Mouse (Mus musculus) mature B cell (primary cell): ENCODE measurements around the gene Tkfc.

Source experiments
- in situ Hi-C: fragments of 300-500 bp; cut with MboI; formaldehyde crosslinking; loops from 2 replicates; pipeline ENCODE4 v1.14.3; 2019

The Tkfc gene

DNA sequence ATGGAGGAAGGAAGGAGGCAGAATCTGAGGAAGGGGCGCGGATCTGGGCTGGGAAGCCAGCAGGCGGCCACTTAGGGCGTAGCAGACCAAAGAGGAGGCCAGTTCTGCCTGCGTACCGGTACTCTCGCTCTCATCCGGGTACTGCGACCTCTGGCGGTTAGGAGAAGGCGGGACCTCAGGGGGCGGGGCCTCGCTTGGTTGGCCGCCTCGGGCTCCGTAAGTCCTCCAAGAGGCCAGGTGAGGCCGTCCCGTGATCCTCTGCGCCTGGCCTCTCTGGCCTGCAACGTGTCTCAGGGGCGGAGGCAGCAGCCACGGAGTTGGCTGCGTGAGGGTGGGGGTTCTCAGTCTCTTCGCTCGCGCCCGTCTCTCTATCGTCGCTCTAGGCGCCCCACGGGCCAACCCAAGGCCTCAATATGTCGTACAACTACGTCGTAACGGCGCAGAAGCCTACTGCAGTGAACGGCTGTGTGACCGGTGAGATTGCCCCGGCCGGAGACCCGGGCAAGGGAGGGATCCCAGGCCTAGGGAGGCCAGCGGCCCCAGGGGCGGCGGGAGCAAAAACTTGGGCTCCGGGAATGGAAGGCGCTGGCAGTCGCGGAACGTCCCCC is at the start of gene Tkfc, which contains the start of gene Ddb1:
Gene Tkfc, minus strand, starts transcription at position 362 of the 608 bp plus-strand sequence.
Gene Ddb1, plus strand, starts transcription at position 35 of the 608 bp plus-strand sequence.
- in situ Hi-C loops, result loop anchor here (5.0 kb wide), 1 partner anchor 53 kb away; no protein-coding TSS in a partner anchor

DNA sequence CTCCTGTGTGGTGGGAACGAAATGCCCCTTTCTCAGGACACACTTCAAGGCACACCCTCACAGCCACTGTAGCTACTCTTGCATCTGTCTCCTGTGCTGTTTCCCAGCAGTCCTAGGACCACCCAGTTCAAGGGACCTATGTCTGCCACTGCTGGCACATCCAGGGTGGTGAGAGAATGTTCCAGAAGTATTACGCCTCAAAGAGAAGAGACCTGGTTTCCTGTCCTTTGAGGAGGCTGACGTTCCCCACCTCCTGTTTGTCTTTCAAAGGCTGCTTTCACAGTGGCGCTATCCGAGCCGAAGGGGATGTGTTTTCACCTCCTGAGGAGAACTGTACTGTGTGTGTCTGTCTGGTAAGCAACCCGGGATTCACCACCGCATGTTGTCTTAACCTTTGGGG is 42.7 kb upstream of the Tkfc start:
- in situ Hi-C loops, result no loop called here

DNA sequence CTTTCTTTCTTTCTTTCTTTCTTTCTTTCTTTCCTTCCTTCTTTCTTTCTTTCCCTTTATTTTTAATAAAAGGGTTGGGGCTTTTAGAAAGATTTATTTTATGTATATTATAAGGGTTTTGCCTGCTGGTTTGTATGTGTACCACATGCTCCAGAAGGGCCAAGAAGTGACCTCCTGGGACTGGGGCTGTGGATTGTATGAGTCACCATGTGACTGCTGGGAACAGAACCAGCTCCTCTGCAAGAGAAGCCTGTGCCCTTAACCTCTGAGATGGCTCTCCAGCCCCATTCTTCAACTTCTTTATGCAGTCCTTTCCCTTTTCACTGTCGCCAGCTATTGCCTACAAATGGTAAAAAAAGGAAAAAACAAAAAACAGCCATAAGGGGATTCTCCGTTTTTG is 40.2 kb upstream of the Tkfc start:
- in situ Hi-C loops, result no loop called here

DNA sequence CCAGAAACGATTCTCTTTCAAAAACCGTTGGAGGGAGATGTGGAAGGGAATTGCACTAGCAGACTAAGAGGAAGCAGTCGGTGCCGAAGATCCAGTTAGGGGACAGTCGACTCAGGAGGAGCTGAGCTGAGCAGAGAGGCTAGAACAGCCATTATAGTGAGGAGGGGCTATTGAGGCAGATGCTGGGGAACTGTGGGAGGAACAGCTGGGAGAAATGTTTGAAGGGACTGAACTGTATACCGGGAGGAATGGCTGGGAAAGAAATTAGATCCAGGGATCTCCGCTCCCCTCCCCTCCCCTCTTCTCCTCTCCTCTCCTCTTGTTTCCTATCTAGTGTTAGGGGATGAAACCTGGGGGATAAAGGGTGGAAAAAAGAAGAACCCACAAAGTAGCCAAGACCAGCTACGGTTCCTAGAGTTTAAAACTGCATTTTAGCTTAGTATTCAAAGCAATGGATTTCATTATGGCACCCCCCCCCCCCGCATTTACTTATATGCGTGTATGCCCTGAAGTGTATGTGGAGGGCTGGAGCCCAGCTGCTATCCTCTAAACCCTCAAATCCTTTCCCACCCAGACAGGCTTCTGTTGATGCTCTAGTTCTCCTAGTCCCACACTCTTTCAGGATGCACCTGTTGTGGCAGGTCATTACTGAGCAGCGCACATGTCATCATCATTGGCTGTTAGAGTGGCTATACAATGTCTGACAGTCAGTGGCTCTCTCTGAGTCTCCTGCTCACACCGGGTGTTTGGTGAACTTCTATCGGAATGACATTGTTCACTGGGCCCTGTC is 35.3 kb upstream of the Tkfc start:
- in situ Hi-C loops, result no loop called here

DNA sequence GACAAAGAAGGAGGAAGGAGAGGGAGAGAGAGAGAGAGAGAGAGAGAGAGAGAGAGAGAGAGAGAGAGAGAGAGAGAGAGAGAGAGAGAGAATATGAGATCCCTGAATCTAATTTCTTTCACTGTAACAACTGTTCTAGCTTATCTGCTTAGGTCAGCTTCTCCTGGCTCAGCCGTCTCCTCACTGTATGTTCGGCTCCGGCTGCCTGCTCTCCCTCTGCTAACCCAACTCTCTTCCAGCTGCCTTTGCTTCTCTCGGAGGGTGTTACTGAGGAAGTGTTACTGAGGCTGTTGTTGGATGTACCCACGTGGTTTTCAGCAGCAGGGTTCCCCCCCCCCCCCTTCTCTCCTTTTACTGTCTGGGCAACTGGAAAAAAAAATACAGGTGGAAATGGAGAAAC is 34.6 kb upstream of the Tkfc start:
- in situ Hi-C loops, result no loop called here

DNA sequence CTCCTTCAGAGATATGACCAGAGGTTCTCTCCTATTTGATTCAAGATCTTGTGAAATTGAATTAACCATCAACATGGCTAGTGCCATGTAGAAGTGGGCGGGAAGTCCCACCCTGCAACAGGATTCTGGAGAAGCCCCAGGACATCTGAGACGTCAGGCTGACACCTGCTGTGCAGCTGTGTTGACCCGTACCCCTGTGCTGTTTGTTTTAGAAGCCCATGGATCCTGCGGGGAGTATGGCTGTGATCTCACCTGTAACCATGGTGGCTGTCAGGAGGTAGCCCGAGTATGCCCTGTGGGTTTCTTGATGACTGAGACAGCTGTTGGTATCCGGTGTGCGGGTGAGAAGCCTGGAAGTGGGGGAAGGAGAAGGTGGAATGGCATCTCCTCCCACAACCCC is 32.4 kb upstream of the Tkfc start:
- in situ Hi-C loops, result no loop called here

DNA sequence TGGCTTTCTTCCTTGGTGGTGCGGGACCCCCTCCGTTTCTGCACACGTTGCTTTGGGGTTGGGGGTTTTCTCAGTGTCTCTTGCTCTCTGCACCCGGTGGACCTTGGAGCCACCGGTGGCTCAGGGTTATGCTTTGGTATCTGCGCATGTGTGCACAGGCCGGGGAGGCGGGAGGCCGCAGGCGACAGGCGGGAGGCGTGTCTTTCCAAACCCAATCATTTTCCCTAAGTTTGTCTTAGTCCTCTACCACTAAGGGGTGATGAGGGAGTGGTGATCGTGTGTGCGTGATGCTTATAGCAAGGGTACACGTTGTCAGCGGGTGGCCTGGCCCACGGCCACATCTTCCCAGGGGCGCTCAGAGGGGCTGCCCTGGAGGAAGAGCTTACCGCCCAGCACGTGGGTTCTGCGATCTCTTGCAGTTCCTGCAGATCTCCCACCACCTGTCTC is 29.4 kb upstream of the Tkfc start:
- in situ Hi-C loops, result no loop called here

DNA sequence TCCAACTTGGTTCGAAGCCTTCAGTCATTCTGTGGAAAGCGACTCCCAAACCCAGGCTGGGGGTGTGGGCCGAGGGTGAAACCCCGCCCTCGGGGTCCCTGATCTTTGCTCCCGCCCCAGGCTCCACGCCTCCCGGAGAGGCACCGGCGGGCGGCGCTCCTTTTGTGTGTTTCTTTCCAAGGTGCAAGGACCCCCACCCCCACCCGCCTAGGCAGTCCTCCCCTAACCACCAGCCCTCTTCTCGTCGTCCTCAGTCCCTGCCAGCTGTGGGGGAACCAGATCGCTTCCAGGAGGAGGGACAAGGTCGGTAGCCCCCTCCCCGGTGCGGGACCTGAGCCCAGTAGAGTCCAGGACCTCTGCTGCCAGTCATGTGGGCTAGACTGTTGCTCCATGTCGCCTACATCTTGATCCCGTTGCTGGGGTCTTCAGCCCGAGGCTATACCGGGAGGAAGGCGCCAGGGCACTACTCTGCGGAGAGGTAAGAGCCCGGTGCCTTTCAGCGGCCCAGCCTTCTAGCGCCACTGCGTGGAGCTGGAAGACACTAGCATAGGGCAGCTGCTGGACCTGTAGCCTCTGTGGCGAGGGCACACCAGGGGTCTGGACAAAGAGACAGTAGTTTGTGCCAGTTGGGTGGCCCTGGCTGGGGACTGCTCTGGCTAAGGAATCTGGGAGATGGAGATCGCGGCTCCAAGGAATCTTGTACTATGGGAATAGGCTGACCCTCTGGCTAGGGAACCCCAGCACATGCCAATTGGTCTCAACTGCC is 28.8 kb upstream of the Tkfc start, which contains the start of gene Vwce:
Gene Vwce, plus strand, starts transcription at position 108 of the 766 bp plus-strand sequence.
- in situ Hi-C loops, result no loop called here

DNA sequence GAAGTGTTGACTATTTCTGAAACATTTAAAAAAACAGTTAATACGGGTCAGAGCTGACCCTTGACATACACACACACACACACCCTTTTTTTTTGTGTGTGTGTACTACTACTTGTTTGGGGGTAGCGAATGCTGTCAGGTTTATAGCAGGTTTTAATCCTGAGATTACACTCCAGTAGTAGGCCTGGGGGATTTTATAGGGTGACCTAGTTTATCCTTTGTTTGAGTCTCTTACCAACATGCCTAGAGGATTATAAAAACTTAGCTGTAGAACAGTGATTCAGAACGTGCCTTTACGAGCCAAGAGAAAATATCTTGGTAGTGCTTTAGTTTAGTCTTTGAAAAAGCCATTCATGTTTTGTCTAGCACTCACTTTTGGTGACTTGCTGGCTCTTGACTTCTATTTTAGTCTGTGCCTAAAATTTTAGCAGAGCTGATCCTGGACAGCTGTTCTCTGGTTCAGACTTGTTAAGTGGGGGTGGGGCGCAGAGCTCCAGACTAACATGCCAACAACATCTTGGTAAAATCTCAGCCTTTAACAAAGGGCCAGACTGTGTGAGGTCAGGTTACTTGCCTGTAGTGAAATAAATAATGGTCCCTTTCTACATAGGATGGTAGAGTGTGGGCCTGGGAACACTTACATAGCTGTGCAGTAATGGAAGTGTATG is 3.3 kb upstream of the Tkfc start:
- in situ Hi-C loops, result loop anchor here (5.0 kb wide), 1 partner anchor 56 kb away; no protein-coding TSS in a partner anchor

DNA sequence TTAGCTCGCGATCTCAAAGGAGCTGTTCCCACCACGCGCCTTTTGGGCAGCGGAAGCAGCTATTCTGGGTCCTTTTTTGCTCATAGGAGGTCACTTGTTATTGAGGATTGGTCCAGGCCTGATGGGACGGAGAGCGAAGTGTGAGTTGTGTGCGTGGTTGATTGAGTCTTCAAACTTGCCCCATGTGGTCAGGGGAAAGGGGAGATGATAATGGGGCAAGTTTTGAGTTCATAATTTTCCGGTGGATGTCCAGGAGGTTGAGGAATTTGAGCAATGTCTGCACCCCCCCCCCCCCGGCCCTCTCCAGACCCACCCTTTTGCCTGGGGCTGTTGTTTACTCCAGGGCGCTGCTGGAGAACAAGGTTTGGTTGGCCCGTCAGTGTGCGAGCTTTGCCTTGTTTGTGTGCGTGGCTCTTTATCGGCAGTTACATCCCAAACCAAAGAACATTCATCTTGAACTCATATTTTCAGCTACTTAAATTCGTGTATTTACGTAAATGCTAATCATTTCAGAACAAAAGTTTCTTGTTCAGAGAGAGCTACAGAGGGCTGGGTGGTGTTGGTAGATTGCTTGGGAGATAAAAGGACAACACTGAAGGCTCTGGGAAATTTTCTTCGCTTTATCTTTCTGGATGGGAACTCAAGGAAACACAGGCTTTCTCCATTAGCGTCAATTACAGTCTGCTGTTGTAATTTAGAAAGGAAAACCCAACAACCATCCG is 608 bp upstream of the Tkfc start:
- in situ Hi-C loops, result loop anchor here (5.0 kb wide), 1 partner anchor 54 kb away; no protein-coding TSS in a partner anchor

DNA sequence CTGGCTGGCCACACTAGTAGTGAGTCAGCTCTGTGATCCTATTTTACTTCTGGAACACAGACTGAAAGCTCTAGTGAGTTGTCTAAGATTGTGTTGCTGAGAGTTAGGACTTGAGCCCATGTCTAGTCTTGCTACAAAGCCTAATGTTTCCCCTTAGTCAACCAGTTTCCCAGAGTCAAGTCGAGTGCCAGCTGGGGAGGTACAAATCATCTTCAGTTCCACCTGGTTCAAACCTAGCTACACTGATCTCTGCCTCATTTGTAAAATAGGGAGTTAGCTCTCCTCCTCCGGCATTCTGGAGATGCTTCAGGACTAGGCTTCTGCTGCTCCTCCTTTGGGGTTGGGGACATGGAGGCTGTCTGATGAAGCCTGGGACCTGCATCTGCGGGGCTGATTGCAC is 920 bp downstream of the Tkfc start:
- in situ Hi-C loops, result no loop called here

DNA sequence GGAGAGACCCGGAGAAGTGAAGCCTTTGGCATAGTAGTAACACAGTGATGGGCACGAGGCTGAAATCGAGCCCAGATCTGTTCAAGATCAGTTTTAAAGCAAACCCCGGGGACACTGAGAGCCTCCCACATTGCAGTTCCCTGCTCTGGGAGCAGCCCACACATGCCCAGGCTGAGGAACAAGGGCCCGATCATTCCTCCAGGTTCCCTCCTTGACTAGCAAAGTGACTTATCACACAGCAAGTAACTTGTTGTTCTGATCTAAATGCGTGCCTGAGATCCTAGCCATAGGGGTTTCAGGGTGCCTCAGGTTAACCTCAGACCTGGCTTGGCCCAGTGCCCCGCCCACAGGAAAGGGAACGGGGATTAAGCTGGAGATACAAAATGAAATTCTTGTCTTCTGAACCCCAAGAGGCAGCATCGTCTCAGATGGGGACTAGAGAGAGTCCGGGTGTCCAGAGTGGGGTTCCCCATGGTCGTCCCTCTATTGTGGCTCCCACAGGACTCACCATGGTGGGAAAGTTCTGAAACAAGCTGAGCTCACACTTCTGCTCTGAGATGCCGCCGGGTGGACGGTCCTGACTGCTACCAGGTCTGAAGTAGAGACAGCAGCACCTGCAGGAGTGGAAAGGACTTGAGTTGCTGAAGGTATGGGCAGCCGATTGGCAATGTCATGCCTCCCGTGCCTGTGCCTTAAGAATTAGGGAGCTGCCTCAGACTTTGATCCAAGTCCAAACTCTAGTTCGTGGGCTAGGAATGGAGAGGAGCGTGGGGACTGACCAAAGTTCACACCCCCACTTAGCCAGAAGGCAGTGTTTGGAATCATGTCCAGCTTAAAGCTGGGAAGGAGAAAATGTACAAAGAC is 1.6 kb downstream of the Tkfc start:
- in situ Hi-C loops, result no loop called here

DNA sequence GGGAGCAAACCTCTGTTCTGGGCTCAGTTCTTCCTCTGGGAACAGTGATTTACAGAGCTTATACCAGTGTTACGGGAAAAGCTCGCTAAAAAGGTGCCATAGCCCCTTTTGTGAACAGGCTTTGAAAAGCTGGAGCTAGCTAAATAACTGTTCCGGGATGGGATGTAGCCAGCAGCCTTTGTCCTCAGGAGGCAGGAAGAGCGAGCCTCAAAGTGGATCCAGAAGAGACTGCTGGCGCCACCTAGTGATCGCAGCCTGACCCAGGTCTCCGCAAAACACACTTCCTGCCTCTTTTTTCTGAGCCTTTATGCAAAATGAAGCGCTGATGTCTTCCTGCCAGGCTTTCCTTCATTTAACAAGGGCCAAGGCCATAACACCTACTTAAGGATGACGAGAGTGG is 2.7 kb downstream of the Tkfc start:
- in situ Hi-C loops, result no loop called here

DNA sequence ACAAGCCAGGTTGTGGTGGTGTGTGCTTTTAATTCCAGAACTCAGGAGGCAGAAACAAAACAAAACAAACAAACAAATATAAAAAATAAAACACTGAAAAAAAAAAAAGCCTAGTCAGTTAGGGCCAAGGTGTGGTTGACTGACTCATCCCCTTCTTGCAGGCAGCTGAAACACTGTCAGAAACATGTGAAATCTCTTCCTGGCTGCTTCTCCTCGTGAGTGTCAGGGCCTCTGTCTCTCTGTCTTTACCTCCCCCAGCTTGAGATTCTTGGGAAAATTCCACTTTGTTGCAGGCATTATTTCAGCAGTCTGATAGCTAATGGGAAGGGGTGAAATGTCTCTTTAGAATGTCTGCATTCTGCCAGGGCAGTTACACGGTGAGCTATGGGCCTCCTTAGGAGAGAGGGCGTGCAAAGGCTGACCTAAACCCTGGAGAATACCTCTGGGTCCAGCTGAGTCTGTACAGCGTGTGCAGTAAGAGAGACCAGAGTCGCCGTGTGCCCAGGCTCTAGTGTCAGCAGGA is 3.1 kb downstream of the Tkfc start:
- in situ Hi-C loops, result no loop called here

DNA sequence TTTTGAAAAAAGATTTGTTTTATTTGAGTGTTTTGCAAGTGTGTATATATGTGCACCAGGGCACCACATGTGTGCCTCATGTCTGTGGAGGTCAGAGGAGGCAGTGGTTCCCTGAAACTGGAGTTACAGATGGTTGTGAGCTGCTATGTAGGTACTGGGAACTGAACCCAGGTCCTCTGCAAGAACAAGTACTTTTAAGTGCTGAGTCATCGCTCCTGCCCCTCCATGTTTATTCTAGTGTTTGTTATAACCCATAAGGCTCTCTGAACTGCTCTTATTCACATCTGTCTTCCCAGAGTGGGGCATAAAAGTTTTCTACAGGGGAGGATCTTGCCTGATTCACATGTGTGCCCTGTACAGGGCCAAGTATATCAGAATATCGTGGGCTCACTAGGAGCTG is 5.8 kb downstream of the Tkfc start:
- in situ Hi-C loops, result no loop called here

DNA sequence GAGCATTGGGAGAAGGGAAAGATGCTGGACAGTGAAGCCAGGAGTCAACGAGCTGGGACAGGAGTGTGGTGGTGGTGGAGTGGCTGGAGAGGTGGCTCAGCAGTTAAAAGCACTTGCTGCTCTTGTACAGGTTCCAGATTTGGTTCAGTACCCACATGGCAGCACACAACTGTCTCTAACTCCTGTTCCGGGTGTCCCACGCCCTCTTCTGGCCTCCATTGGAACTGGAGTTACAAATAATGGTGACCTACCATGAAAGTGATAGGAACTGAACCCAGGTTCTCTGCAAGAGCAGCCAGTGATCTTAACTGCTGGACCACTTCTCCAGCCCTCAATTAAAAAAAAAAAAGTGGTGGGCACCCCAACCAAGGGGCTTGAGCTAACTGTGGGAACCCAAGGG is 7.3 kb downstream of the Tkfc start:
- in situ Hi-C loops, result no loop called here

DNA sequence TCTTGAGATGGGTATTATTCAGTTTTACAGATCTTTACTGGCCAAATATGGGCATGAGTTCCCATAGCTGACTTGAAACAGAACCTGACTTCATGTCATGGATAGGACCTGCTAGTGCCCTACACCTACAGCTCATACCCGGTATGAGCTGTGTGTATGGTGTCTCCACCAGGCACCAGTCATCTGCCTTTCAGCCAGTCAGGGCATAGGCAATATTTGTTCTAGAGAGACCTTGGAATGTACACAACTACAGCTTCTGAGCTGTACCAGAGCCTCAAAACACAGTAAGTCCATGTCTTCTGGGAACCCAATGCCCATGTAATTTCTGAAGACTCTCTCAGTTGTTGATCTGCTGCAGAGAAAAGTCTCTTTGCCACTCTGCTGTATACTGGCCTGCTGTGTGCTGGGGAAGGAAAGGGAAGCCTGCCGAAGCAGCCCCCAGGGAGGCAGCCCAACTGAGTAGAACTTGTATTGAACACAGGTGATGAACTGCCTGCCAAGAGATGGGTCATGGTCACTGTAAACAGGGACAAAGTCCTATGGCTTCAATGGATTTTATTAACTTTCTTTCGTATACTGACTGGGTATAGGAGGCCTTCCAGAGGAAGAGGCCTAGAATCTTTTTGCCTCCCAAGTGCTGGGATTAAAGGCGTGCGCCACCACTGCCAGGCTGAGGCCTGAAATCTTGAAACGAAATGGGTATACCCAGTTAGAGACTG is 13.6 kb downstream of the Tkfc start:
- in situ Hi-C loops, result no loop called here

DNA sequence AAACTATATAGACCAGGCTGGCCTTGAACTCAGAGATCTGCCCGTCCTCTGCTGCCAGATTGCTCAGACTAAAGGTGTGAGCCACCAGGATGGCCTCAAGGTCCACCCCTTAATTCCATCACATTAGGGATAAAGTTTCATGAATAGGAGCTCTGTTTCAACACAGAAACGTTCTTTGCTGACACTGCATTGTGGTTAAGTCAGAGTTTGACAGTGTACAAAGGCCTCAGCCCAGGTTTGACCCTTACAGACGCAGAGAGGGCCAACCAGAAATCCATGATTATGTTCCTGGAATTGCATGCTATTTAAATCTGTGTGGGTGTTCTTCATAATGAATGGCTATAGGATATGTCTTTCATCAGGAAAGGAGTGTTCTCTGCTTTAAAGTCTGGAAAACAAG is 15.2 kb downstream of the Tkfc start:
- in situ Hi-C loops, result no loop called here

DNA sequence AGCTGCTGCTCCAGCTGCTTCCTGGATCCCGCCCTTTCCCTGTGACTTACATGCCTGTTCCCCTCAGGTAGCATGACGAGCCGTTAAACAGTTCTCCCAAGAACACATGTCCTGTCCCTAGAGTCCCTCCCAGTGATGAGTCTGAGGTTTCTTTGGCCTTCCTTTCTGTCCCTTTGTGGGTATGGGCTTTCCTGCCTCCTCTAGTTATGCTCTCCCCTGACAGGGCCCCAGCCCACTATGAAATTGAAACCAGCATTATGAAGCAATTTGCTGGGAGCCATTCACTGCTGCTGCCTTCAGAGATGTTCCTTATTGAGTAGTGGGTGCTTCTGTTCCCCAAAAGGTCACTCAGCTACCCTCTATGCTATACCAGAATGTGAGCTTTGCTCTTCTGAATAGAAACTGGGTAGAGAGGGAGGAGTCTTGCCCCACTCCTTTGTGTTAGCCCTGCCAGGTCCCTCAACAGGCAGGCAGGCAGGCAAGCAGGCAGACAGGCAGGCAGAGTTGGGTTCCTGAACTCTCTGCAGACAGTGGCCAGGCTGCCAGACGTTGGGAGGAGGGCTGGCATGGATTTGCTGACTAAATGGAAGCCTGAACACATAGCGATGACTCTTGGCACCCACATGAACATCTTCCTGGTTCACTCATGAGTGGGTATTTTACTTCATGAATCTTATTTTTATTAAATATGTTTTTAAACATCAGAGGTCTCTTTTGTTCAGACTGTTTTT is 16.2 kb downstream of the Tkfc start:
- in situ Hi-C loops, result no loop called here
